Mouse (Mus musculus): ENCODE measurements around the gene Gdf15. TPM values are rescaled to one million over a fixed set of nuclear protein-coding genes. Genes with fewer than 3 reads are reported as not detected.
"Not testable (repeated sequence)": the region's sequence is repeated elsewhere in the genome, so short reads cannot be mapped to it uniquely, and the experiment has no call there.

Gdf15 gene
- polyA plus RNA-seq, 1 experiment = 6.0 TPM

DNA sequence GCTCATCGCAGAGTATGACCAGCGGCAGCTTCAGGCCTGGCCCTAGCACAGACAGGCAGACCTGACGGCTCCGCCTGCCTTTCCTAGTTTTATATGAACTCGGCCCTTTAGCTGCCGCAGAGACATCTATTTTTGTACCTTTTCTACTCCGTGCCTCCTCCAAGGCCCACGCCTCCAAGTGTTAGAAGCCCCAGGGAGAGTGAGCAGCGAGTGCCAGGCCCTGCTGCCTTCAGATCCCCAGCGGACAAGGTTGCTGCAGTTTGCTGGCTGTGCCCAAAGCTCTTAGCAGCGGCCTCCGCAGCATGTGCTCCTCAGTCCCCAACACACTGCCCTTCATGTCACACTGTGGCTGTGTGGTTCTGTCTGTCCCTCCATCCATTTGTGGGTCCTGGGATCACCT is 40.7 kb downstream of the Gdf15 start:
- Histone ChIP-seq H3K36me3 (ENCODE audit: control insufficient read depth, insufficient read depth, low read length) (peaks cover 9% of the 10 kb centered on the region), H3K27me3 (ENCODE audit: control insufficient read depth, insufficient read depth, low read length) (no peaks in the 10 kb centered on the region), H3K4me1 (ENCODE audit: control insufficient read depth, insufficient read depth, insufficient read length) (peaks cover 9% of the 10 kb centered on the region), H3K27ac (ENCODE audit: insufficient read depth, low read length) (no peak overlapping the region), H3K4me3 (ENCODE audit: extremely low read depth, insufficient read depth, insufficient read length) (no peak overlapping the region)
- 95% methylated on average over 12 of the region's 12 CpGs for WGBS
- TF ChIP-seq POLR2A (IDR thresholded peaks at IDR 0.05; ENCODE audit: low read depth, low read length) (no peak), CTCF (IDR thresholded peaks at IDR 0.05; ENCODE audit: extremely low read depth, insufficient read depth, insufficient read length, insufficient replicate concordance) (no peak)
- no peak for DNase-seq (ENCODE audit: low read depth in 1 of 2, low spot score in 2 of 2)

DNA sequence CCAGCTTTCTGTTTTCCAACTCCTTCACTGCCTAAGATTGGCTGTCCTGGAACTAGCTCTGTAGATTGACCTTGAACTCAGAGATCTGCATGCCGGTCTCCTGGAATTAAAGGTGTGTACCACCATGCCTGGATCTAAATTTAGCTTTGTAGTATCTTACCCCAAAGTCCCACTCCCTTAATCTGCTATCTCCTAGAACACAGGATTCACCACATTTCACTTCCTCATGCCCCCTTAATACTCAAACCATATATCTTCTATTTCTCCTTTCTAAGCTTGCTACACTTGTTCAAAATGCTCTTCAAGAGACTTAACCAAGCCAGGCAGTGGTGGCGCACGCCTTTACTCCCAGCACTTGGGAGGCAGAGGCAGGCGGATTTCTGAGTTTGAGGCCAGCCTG is 44.3 kb downstream of the Gdf15 start:
- H3K36me3 ChIP-seq (ENCODE audit: control insufficient read depth, insufficient read depth, low read length) = peaks cover 24% of the 10 kb centered on the region
- not testable (repeated sequence) for H3K4me1 ChIP-seq (ENCODE audit: control insufficient read depth, insufficient read depth, insufficient read length); H3K27ac ChIP-seq (ENCODE audit: insufficient read depth, low read length); H3K4me3 ChIP-seq (ENCODE audit: extremely low read depth, insufficient read depth, insufficient read length); DNase-seq (ENCODE audit: low read depth in 1 of 2, low spot score in 2 of 2); H3K27me3 ChIP-seq (ENCODE audit: control insufficient read depth, insufficient read depth, low read length)
- 95% methylated on average over 4 of the region's 4 CpGs for WGBS

DNA sequence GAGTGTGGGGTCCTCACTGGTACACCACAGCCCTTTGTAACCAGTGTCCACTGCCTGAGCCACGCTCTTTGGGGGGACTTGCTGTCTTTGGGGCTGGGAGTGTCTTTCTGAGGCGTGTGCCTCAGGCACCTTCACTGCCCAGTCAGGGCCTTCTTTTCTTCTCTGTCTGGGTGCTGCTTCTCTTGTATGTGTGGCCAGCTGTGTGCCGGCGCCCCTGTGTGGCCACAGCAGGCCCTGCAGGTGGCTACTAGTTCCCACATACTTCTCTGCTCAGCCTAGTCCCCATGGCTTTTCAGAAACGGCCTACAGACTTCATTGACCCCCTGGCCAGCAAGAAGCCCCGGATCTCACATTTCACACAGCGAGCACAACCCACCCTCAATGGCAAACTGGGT is 47.0 kb downstream of the Gdf15 start:
- no peaks in the 10 kb centered on the region for H3K4me1 ChIP-seq (ENCODE audit: control insufficient read depth, insufficient read depth, insufficient read length)
- H3K36me3 ChIP-seq (ENCODE audit: control insufficient read depth, insufficient read depth, low read length) = peaks cover 35% of the 10 kb centered on the region
- DNase-seq (ENCODE audit: low read depth in 1 of 2, low spot score in 2 of 2) = peak in 1 of 2 experiments; percentile 49
- H3K27me3 ChIP-seq (ENCODE audit: control insufficient read depth, insufficient read depth, low read length) = no peaks in the 10 kb centered on the region
- no peak overlapping the region for H3K4me3 ChIP-seq (ENCODE audit: extremely low read depth, insufficient read depth, insufficient read length)
- WGBS = 58% methylated on average over 7 of the region's 7 CpGs
- TF ChIP-seq CTCF (IDR thresholded peaks at IDR 0.05; ENCODE audit: extremely low read depth, insufficient read depth, insufficient read length, insufficient replicate concordance) (peak; percentile 82), POLR2A (IDR thresholded peaks at IDR 0.05; ENCODE audit: low read depth, low read length) (no peak)
- H3K27ac ChIP-seq (ENCODE audit: insufficient read depth, low read length) = no peak overlapping the region

DNA sequence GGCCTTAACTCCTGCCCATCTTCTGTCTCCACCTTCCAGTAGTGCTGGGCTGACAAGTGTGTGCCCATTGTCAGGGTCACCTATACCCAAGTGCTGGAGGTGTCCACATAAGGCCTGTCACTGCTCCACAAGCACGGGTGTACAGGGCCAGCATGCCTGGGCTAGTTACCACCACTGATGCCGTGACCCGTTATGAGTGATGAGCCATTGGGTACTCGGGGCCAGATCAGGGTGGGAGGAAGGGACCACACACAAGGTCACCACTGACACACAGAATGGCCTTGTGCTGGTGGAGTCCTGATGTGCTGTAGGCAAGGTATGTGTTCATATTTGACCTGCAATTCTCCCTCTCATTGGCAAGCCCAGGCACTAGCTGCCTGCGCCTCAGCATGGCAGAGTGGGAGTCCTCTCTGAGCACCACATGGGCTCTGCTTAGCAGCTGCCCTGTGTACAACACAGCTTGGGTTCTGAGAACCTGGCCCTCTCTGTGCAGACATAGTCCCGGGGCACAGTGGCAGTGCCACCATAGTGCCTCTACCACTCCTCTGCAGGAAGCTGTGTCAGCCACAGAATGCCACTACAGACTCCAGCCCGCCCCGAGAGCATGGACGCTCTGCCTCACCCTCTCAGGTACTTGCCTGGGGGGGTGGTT is 47.5 kb downstream of the Gdf15 start:
- no peak overlapping the region for H3K27ac ChIP-seq (ENCODE audit: insufficient read depth, low read length)
- H3K27me3 ChIP-seq (ENCODE audit: control insufficient read depth, insufficient read depth, low read length) = no peaks in the 10 kb centered on the region
- H3K4me3 ChIP-seq (ENCODE audit: extremely low read depth, insufficient read depth, insufficient read length) = no peak overlapping the region
- H3K4me1 ChIP-seq (ENCODE audit: control insufficient read depth, insufficient read depth, insufficient read length) = no peaks in the 10 kb centered on the region
- WGBS = 95% methylated on average over 9 of the region's 9 CpGs
- TF ChIP-seq CTCF (IDR thresholded peaks at IDR 0.05; ENCODE audit: extremely low read depth, insufficient read depth, insufficient read length, insufficient replicate concordance) = no peak
- TF ChIP-seq POLR2A (IDR thresholded peaks at IDR 0.05; ENCODE audit: low read depth, low read length) = no peak
- H3K36me3 ChIP-seq (ENCODE audit: control insufficient read depth, insufficient read depth, low read length) = peaks cover 35% of the 10 kb centered on the region
- DNase-seq (ENCODE audit: low read depth in 1 of 2, low spot score in 2 of 2) = no peak

DNA sequence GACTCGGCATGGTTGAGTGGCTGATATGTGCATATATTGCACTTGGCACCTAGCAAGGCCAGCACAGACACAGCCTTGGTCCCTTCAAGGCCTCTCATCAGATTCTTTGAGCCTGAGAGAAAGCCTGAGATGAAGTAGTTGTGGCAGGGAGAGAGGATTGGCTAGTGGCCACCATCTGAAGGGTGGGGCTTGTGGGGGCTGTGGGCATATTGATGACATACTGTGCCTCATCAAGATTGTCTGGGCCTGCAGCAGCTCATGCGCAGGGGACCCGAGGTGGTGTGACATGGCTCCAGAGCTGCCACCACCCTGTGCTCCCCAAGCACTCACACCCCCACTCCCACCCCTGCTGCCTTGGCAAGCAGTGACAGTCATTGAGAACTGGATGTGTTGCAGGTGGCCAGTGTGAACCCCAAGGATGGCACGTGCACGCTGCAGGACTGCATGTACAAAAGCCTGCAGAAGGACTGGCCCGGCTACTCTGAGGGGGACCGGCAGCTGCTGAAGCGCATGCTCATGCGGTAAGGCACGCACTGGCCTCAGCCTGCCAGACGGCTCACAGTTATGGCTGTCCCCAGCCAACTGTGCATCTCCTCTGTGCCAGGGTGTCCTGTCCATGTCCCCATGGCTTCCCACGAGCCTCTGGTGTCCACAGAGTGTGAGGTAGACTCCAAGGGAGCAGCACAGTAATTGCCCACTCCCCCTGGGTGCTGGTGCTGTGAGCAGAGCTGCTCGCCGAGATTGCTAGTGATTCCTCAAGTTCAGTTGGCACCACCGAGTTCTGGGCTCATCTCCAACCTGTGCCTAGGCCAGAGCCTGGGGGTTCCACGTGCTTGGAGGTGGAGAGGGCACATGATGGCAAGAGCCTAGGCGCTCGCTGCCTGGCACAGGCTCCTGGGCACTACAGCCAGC is 48.5 kb downstream of the Gdf15 start:
- TF ChIP-seq CTCF (IDR thresholded peaks at IDR 0.05; ENCODE audit: extremely low read depth, insufficient read depth, insufficient read length, insufficient replicate concordance) (no peak), POLR2A (IDR thresholded peaks at IDR 0.05; ENCODE audit: low read depth, low read length) (no peak)
- WGBS = 86% methylated on average over 18 of the region's 18 CpGs
- no peaks in the 10 kb centered on the region for H3K27me3 ChIP-seq (ENCODE audit: control insufficient read depth, insufficient read depth, low read length)
- no peaks in the 10 kb centered on the region for H3K4me1 ChIP-seq (ENCODE audit: control insufficient read depth, insufficient read depth, insufficient read length)
- H3K36me3 ChIP-seq (ENCODE audit: control insufficient read depth, insufficient read depth, low read length) = peaks cover 42% of the 10 kb centered on the region
- no peak overlapping the region for H3K4me3 ChIP-seq (ENCODE audit: extremely low read depth, insufficient read depth, insufficient read length)
- no peak overlapping the region for H3K27ac ChIP-seq (ENCODE audit: insufficient read depth, low read length)
- DNase-seq (ENCODE audit: low read depth in 1 of 2, low spot score in 2 of 2) = no peak

Other genes starting within 250 kb of the Gdf15 start
- 18.9 and 22.1 TPM in 2 replicates for gene Crtc1, start 192.9 kb downstream of the Gdf15 start, polyA plus RNA-seq (2012; rRNA removed)
- gene Klhl26, start 155.5 kb downstream of the Gdf15 start, polyA plus RNA-seq (2012; rRNA removed) = 21.8 and 30.9 TPM in 2 replicates
- 0.14 TPM in 1 of 2 replicates, not detected in the other for gene Tmem59l, start 145.1 kb downstream of the Gdf15 start, polyA plus RNA-seq (2012; rRNA removed)
- gene Crlf1, start 139.3 kb downstream of the Gdf15 start, polyA plus RNA-seq (2012; rRNA removed) = 3.4 and 5.4 TPM in 2 replicates
- gene Rex1bd, start 125.7 kb downstream of the Gdf15 start, polyA plus RNA-seq (2012; rRNA removed) = 86.2 and 132 TPM in 2 replicates
- 611 and 613 TPM in 2 replicates for gene Uba52, start 121.7 kb downstream of the Gdf15 start, polyA plus RNA-seq (2012; rRNA removed)
- gene Fkbp8, start 104.7 kb downstream of the Gdf15 start, polyA plus RNA-seq (2012; rRNA removed) = 305 and 370 TPM in 2 replicates
- gene Kxd1, start 104.5 kb downstream of the Gdf15 start, polyA plus RNA-seq (2012; rRNA removed) = 50.2 and 52.0 TPM in 2 replicates
- 21.3 and 27.9 TPM in 2 replicates for gene Ell, start 93.0 kb downstream of the Gdf15 start, polyA plus RNA-seq (2012; rRNA removed)
- 136 and 189 TPM in 2 replicates for gene Isyna1, start 38.1 kb downstream of the Gdf15 start, polyA plus RNA-seq (2012; rRNA removed)
- 168 and 256 TPM in 2 replicates for gene Ssbp4, start 23.6 kb downstream of the Gdf15 start, polyA plus RNA-seq (2012; rRNA removed)
- gene Lrrc25, start 16.3 kb downstream of the Gdf15 start, polyA plus RNA-seq (2012; rRNA removed) = 41.6 and 53.1 TPM in 2 replicates
- 18.2 and 22.2 TPM in 2 replicates for gene Pgpep1, start 27.9 kb upstream of the Gdf15 start, polyA plus RNA-seq (2012; rRNA removed)
- gene Lsm4, start 40.8 kb upstream of the Gdf15 start, polyA plus RNA-seq (2012; rRNA removed) = 109 and 137 TPM in 2 replicates
- gene Jund, start 66.5 kb upstream of the Gdf15 start, polyA plus RNA-seq (2012; rRNA removed) = 269 and 455 TPM in 2 replicates
- gene Iqcn, start 71.0 kb upstream of the Gdf15 start, polyA plus RNA-seq (2012; rRNA removed) = 0.08 and 0.09 TPM in 2 replicates
- gene Gm3336, start 86.1 kb upstream of the Gdf15 start, polyA plus RNA-seq (2012; rRNA removed) = 0.65 and 0.92 TPM in 2 replicates
- 2.8 and 3.6 TPM in 2 replicates for gene Pde4c, start 91.3 kb upstream of the Gdf15 start, polyA plus RNA-seq (2012; rRNA removed)
- gene Rab3a, start 122.2 kb upstream of the Gdf15 start, polyA plus RNA-seq (2012; rRNA removed) = 12.1 and 17.7 TPM in 2 replicates
- gene Mpv17l2, start 128.5 kb upstream of the Gdf15 start, polyA plus RNA-seq (2012; rRNA removed) = 37.3 and 69.8 TPM in 2 replicates
- gene Pik3r2, start 144.3 kb upstream of the Gdf15 start, polyA plus RNA-seq (2012; rRNA removed) = 56.3 and 90.3 TPM in 2 replicates
- gene Mast3, start 172.6 kb upstream of the Gdf15 start, polyA plus RNA-seq (2012; rRNA removed) = 175 and 297 TPM in 2 replicates
- 5.8 and 7.4 TPM in 2 replicates for gene Il12rb1, start 176.0 kb upstream of the Gdf15 start, polyA plus RNA-seq (2012; rRNA removed)
- gene Arrdc2, start 207.3 kb upstream of the Gdf15 start, polyA plus RNA-seq (2012; rRNA removed) = 73.8 and 74.1 TPM in 2 replicates
- 0.65 and 1.1 TPM in 2 replicates for gene Kcnn1, start 230.8 kb upstream of the Gdf15 start, polyA plus RNA-seq (2012; rRNA removed)
- 26.5 and 34.9 TPM in 2 replicates for gene Ccdc124, start 241.5 kb upstream of the Gdf15 start, polyA plus RNA-seq (2012; rRNA removed)

Data from spleen, adult 2 months (tissue).